Mouse (Mus musculus): ENCODE results near the gene Krt82.

Gene Krt82

DNA sequence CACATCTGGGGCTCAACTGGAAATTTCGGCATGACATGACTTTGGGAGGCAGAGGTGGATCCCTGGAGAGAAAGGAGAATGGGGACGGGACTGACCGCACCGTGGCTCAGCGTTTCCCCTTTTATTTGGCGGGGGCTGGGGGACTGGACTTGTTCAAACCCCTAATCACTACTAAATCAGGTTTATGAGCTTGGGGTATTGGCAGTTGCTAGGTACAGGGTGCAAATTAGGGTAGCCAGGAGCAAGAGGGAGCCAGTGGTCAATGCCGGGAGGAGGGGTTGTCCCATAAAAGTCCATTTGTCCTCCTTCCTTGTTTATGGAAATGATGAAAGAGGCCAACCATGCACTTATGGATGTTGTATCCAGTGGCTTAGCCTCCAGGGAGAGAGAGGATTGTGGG, at the start of gene Krt82:
Krt82 (minus strand) TSS at position 101 of the 400 bp plus-strand sequence.
- no peak for DNase-seq (ENCODE audit: low spot score)

DNA sequence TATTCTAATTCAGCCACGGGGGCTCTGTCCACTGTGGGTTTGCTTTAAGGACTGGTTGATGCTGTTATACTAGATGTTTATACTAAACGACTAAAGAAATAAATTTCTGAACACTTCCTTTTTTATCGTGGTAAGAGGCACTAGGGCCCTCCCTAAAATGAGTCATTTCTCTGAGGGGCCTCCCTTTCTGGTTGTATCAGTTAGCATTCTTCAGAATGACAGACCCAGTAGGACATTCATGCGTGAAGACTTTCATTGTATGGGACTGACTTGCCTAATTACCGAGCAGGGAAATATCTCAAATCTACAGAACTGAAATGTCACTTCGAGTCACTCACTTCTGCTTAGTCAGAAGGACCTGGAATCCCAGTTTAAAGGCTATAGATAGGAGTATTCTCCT, 48.7 kb upstream of the Krt82 start:
- no peak for DNase-seq (ENCODE audit: low spot score)

DNA sequence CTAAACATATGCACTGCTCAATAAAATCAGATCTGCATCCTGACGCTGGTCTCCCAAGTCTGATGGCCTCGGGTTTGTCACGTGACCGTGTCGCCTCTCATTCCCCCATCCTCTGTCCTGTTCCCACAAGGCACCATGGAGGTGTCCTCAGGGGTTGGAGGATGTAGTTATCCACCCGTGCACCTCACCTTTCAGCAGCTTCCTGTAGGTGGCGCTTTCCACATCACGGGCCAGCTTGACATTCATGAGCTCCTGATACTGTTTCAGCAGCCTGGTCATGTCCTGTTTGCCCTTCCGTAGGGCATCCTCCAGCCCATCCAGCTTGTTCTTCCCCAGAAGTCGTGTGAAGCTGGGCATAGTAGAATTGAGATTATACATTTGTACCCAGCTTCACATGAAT, 37.7 kb upstream of the Krt82 start:
- DNase-seq (ENCODE audit: low spot score), result no peak

DNA sequence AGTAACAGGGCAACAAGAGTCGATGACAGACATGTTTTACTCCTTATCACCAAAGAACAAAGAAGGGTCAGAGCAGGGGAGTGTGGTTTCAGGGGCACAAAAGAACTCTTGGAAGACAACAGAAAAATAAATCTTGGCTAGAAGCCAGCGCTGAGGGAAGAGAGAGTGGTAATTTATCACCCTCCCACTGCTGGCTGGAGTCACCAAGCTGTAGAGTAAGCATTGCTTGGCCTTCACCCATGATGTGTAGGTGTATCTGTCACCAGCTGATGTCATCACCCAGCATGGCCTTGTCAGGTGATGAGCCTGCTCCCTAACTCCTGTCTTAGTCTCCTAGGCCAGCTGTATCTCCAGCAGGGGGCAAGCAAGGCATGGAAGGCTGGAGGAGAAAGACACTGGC, 34.0 kb upstream of the Krt82 start:
- no peak for DNase-seq (ENCODE audit: low spot score)

DNA sequence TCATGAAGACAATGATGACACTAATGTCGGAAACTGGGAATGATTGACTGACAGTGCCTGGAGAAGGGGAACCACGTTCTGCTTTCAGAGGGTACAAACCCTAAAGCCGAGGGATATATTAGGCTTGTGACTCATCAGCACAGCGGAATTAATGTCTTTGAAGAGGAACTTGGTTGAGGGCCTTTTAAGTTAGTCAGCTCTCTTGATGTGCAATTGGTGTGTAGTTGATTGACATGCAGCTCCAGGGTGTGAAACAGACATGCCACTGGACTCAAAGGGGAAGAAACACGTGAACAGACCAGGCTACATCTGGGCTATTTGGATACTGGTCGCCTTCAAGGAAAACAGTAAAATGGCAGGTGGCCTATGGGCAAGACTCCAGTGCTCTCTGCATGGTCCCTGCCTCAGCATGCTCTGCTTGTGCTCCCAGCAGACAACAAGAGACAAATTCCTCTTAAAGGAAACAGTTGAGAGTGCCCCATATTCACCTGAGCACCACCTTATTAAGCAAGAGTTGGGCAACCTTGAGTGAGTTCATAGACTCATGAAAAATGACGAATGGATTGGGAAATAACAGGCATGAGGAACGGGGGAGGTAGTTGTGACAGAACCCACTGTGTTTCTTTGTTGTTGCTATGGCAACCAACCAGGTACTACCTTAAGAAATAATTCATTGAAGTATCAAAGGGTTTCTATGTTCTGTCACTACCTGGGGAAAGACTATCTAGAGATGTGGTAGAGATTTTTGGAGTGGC, 32.9 kb upstream of the Krt82 start:
- no peak for DNase-seq (ENCODE audit: low spot score)

DNA sequence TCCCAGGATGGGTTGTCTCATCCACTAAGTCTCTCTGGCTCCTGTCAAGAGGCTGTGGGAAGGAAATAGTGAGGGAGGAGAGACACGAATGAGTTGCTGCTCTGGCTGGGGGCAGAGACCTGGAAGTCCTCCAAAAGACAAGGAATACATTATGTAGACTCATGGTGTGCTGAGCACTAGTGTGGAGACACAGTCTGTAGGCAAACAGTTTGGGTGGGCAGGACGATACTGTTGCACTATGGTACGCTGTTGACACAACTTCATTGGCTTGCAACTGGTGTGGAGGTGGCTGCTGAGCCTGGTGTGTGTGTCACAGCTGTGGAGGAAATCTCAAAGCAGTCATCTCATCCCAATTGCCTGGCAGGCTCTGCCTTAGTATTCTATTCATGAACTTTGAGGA, 31.2 kb upstream of the Krt82 start:
- DNase-seq (ENCODE audit: low spot score), result no peak

DNA sequence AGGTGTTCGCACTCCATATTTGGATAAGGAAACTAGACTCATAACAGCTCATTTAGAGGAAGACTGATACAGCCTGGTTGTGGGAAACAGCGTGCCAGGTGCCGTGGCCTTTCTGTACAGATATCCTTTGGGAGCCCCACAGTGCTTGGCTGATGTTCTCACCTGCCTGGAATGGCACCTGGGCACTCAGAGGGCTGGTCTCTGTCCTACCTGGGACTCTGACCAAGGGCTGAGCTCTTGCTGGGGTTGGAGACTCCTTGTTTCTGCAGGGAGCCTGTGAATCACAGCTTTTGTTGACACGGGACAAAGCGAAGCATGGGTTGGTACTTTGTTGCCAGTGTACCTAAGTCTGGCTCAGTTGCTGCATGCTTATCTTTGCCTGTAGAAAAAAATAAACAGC, 25.0 kb upstream of the Krt82 start:
- peak; percentile 39 for DNase-seq (ENCODE audit: low spot score)

DNA sequence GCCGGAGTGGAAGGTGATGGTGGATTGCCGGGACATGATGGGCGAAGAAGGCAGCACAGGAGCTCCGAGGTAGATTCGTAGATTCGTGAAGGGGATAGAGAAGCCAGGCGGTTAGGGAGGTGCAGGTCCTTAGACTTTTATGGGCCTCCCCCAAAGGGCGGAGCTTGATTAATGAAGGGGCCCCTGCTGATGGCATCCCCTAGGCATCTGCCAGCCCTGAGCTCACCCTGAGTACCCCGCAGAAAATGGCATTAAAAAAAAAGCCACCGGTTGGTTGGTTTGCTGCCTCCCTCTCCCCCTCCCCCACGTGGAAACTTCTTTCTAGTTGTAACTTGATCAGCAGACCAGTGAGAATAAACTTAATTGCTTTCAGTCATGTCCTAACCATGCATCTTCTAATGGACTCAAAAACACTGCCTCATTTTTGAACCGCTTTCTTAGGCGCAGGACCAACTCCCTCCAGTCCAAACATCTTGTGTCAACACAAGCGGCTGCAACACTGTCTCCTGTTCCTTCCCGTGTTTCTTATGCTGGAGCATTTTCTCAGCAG, 23.4 kb upstream of the Krt82 start, which contains the start of gene Krt75:
Krt75 (minus strand) TSS at position 109 of the 550 bp plus-strand sequence.
- no peak for DNase-seq (ENCODE audit: low spot score)

DNA sequence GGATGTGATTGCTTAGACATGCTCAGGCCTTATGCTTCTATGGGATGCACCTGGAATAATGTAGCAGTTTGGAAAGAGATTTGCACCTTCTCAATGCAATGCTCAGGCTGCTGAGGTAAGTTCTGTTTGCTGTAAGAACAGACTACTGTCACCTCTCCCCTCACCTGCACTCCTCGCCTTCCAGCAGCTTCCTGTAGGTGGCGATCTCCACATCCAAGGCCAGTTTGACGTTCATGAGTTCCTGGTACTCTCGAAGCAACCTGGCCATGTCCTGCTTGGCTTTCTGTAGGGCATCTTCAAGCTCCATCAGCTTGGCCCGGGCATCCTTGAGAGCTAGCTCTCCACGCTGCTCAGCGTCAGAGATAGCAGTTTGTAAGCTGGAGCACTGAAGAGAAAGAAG, 17.3 kb upstream of the Krt82 start:
- no peak for DNase-seq (ENCODE audit: low spot score)

DNA sequence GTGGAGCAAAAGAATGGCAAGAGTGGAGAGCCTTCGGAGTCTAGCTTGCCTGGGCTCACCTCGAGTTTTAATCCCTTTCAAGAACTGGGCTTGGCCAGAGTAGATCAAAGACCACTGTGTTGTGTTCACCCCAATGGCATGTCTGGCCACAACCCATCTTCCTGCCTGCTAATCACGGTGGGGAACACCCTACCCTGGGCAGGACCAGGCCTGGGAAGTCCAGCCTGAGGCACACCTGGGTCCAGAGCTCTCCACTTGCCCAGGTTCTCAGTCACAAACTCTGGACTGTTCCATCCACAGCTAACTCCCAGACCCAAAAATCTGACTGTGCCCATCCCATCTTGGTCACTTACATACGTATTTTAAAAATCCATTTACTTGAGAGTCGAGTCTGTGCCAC, 12.4 kb upstream of the Krt82 start, which contains the start of gene Krt90:
Krt90 (minus strand) TSS at position 101 of the 400 bp plus-strand sequence.
- DNase-seq (ENCODE audit: low spot score), result no peak

DNA sequence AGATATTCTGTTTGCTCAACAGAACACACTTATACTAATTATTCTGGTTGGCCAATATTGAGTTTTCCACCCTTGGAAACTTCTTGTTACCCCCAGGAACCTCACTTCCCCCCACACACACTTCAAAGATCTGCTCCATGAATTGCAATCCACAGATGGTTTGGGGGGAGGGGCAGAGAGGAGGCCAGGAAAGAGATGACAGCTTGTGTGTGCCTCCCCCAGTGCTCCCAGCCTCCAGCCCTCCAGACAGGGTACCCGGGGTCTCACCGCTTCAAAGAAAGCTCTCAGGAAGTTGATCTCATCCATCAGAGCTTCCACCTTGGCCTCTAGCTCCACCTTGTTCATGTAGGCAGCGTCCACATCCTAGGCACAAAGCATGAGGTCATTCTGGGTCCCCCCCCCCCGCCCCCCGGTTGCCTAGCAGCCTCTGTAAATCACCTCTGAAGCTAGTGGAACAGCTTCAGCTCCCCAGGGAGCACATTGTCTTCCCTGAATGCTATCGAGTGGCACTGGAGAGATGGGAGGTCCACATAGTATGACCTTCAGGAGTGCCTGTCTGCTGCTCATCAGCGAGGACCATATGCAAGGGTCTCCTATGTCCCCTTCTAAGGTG, 7.7 kb upstream of the Krt82 start:
- no peak for DNase-seq (ENCODE audit: low spot score)

DNA sequence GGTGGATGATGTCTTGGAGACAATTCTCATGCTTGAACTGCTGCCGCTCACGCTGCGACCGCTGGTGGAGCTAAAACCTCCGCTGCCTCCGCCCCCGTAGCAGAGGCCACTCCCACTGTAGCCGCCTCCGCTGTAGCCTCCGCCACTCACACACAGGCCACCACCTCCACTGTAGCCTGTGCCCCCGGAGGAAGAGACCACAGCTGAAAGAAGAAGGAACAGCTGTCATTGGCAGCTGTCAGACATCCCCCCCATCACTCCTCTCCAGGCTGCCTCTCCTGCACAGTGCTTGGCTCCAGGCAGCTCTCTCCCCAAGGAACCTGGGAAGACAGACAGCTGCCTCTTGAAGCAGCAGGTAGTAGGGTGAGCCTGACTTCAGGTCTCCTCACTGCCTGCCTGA, 2.7 kb upstream of the Krt82 start:
- peak; percentile 58 for DNase-seq (ENCODE audit: low spot score)

DNA sequence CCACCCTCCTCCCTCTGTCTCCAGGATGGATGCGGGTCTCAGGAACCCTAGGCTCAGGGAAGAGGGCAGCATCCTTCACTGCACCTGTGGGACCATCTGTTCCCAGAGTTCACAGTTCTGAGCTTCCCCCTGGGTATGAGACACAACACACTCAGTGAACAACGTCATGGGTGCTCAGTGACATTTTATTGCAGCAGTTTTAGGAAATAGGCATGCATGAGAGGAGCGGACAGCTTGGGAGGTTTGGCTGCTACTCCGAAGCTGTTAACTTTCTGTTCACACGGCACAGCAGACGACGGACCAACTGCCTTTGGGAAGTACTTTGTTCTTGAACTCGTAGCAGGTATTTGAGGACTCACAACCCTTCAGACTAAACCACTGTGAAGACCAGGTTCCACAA, 1.7 kb upstream of the Krt82 start:
- no peak for DNase-seq (ENCODE audit: low spot score)

DNA sequence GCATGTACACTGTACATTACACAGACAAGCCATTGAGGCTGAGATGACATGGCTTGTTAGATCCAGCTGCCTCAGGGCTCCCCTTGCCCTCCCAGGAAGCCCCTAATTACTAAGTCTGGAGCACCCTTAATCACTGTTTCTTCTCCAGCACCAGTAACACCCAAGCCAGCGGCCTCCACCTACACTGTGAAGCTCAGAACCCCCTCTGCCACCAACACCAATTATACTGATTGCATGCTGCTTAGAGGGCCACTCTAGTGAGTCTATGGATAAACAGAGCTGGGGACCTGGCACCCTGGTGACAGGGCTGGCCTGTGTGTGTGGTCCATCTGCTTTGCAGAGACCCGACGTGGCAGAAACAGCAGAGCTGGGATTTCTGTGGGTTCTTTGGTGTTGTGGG, 6.0 kb downstream of the Krt82 start:
- no peak for DNase-seq (ENCODE audit: low spot score)

DNA sequence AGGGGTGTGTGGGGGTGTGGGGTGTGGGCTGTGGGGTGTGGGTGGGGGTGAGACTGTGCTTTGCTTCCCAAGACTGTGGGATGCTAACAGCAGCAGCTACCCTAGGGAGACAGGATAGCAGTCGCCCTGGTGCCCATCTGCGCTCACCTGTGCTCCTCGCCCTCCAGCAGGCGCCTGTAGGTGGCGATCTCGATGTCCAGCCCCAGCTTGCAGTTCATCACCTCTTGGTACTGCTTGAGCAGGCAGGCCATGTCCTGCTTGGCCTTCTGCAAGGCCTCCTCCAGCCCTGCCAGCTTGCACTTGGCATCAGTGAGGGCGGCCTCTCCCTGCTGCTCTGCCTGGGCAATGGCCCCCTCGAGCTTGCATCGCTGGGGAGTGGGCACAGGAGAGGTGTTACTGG, 7.9 kb downstream of the Krt82 start:
- DNase-seq (ENCODE audit: low spot score), result peak; percentile 50

DNA sequence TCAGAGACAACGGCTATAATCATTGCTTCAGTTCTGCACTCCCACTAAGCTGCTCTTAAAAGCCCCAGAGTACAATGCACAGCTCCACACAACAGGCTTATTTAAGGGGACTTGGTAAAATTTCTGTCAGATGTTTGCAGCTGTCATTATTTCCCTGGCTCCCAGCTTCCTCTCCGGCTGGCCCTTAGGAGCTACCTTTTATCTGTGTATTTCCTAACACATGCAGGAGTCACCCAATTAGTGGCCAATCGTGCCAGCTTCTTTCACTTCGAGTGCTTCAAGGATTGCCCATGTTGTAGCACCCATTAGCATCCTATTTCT, 11.9 kb downstream of the Krt82 start:
- no peak for DNase-seq (ENCODE audit: low spot score)

DNA sequence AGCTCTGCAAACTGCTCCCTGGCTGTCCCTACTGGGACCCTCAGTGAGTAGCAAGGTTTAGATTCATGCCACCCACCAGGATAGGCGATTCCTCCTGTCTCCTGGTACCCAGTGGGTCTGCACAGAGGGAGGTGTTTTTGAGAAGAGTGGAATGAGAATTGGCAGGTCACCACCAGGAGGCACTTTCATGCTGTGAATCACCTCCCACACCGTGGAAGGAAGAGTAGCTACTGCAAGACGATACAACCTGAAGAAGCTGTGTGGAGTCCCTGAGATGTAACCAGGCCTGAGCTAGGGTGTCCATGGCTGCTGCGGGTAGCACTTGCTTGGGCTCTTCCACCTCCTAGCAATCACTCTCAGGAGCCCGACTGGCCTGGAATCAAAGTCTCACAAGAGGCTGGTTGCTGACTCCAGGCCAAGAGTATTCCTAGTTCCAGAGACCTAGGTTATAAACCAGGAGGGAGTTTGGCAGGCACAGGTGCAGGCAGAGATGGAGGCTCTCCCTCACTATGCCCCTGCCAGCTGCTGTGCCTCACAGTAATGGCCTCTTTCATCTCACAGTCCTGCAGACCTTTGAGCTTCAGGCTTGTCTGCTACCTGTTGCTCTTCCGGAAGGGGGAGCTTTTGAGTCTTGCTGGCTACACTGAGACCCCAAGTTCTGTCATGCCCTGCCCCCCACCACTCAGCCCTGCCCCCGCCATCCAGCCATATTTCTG, 12.4 kb downstream of the Krt82 start:
- no peak for DNase-seq (ENCODE audit: low spot score)

DNA sequence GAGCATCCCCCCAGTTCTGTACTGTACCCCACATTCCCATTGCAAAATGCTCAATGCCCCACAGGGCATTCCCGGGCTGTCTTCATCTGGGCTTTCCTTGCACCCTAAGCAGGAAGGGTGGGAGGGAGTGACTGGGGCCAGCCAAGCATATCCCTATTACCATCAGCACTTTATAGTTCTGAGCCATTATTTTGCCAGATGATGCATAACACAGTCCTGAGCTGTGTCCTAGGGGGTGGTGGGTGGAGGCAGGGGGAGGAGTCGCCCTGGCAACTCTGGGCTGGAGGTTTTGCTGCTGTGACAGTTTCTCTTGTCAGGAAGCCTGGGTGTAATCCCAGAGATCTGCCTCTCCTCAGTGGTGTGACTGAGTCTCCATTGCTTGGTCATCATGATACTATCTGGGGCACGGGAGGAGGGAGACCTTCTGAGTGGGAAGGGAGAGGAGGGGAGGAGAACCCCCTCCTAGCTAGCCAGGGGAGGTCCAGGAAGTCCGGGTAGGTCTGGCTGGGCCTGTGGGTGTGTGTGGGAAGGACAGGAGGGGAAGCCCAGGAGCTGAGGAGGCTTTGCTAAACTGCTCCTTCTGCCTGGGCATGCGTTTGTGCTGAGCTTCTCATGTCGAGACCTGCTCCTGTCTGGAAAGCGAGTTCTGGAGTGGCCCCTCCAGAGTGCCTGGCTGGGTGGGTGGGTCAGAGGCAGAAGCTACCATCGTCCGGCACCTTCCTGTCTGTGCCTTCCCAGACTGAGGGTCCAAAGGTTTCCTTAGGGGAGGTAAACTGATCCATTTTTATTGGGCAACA, 14.2 kb downstream of the Krt82 start:
- no peak for DNase-seq (ENCODE audit: low spot score)

DNA sequence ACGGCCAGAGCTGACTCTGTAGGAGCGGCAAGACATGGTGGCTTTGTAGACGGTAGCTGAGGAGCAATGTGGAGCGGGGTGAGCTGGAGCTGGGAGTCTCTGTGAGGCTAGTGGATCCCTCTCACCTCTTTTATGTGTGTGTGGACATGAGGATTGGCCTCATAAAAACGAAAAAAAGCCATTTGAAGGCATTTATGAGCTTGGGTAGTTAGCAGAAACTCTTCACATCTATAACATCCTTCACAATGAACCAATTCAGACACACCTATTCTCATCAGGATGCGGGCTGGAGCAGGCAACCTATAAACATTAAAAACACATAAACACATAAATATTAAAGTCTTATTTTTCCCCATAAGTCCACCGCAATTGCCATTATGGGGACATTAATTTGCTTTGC, 17.7 kb downstream of the Krt82 start, which contains the start of gene Krt84:
Krt84 (minus strand) TSS at position 101 of the 400 bp plus-strand sequence.
- DNase-seq (ENCODE audit: low spot score), result no peak

DNA sequence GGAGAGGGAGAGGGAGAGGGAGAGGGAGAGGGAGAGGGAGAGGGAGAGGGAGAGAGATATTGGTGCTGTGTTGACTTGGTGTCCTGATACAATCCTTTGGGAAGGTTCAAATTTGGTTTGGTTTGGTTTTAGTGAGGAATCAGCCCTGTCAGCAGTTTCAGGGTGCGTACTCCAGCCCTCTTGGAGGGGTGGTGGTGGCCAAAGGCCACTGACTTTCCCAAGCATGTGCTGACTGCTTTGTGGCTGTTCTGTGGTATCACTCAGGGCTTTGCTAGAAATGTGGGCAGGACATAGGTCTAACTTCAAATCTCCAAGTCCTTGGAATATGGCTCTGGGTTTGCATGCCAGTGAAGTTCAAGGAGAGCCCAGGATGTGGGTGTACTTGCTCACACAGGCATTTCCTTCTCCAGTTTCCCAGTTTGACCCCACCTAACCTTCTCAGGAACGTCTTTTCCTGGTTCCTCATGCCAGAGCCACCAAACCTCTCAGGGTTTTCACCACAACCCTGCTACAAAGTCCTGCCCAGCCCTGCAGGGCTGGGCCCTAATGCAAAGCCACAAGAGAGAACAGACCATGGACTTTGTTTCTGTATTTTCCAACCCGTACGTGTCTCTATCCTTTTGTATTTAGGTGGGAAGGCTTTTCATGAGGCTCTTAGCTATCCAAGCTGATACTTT, 27.8 kb downstream of the Krt82 start:
- DNase-seq (ENCODE audit: low spot score), result no peak

DNA sequence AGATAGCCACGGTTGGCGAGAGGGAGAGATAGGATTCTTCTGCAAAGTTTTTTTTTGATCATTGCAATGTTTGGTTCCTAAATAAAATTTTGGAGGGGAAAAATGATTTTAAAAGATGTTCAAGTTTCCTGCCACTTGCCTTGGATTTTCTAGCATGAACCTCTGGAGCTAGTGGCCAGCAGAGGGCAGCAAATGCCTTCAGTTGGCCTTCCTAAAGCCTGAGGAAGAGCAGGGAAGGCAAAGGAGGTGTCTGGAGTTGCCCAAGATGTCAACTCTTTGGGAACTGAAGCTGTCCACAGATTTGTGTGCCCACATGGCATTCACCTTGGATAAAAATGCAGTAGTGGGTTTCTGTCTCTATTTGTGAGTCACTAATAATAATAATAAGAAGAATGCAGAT, 30.7 kb downstream of the Krt82 start:
- peak; percentile 89 for DNase-seq (ENCODE audit: low spot score)

Measured in testis, postnatal 10 days (tissue).